Mouse (Mus musculus) frontal cortex, postnatal 10 days (tissue): ENCODE results near the gene Ddx55.

Source experiments
- DNase-seq, 2 experiments: peaks; one replicate each; pipeline ENCODE4 v3.0.0; 2022; ENCODE audit warnings: low spot score in 2 of 2, mixed read lengths in 1 of 2

The Ddx55 gene

DNA sequence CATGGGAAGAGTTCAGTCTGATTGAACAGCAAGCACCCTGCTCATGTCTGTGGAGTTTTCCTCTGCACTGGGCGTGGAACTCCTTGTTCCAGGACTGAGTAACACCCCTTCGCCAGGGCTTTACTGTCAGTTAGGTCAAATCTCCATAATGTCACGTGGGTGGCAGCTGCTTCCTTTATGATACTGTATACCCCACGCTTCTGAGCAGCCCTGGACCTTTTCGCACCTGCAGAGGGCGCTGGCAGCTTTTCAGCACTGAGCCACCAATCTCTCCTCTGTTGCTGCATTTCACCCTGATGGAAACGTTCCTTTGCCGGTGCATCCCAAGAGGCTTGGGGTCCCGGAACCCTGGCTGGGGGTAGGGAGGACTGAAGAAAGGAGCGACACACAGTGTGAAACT, 58.3 kb downstream of the Ddx55 start:
- no peak for DNase-seq

DNA sequence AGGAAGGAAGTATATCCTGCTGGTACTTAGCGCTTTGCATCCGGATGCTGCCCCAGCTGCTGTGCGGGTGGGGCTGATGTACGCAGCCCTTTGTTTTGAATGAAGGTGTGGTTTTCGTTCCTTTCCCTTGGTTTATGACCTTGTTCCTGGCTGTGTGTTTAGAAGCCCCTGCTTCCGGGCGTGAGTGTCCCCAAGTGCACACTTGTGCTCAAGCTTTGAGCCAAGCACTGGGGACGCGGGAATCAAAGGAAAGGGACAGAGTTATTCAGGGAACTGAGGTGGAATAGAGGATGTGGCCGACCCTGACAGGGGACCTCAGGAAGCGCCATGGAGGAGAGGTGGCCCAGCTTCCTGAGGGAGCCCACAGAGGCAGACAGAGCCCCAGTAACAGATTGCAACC, 62.0 kb downstream of the Ddx55 start:
- no peak for DNase-seq

DNA sequence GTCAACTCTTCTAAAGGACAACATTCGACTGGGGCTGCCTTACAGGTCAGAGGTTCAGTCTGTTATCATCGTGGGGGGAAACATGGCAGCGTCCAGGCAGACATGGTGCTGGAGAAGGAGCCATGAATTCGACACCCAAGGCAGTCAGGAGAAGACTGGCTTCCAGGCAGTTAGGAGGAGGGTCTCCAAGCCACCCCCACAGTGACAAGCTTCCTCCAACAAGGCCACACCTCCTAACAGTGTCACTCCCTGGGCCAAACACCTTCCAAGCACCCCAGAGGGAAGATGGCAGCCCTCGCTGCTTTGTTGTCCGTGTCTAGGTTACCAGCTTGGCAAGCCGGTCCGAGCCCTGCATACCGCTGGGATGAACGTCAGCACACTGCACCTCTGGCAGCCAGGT, 66.0 kb downstream of the Ddx55 start:
- no peak for DNase-seq
